Mouse (Mus musculus) lung, embryonic 16.5 days (tissue): Measurements from ENCODE around the gene Phrf1. TPM values are rescaled to one million over a fixed set of nuclear protein-coding genes. Genes with fewer than 3 reads are reported as not detected.
"Not testable (repeated sequence)": the region's sequence is repeated elsewhere in the genome, so short reads cannot be mapped to it uniquely, and the experiment has no call there.

Source experiments
- ATAC-seq: fragments of 200-750 bp; cut with Nextera tagmentation; 2 replicates; pipeline ENCODE4 v1.8.0; 2017; ENCODE audit warnings: low read depth, mild to moderate bottlenecking, moderate library complexity
- H3K27ac ChIP-seq: fragments of 300-500 bp; sonication (generic); 2 replicates; pipeline ENCODE4 v1.5.1; 2014; ENCODE audit warnings: mild to moderate bottlenecking, control low read depth, low read length
- H3K27me3 ChIP-seq: fragments of 300-500 bp; sonication (generic); 2 replicates; pipeline ENCODE4 v1.6.1; 2014; ENCODE audit warnings: low read depth, low read length, mixed read lengths; ENCODE audit not compliant: control insufficient read depth, insufficient read depth
- H3K36me3 ChIP-seq: fragments of 300-500 bp; sonication (generic); 2 replicates; pipeline ENCODE4 v1.6.1; 2014; ENCODE audit warnings: low read length; ENCODE audit not compliant: control insufficient read depth, insufficient read depth
- H3K4me1 ChIP-seq: fragments of 300-500 bp; sonication (generic); replicated peaks from 2 replicates; pipeline ENCODE4 v1.6.1; 2014; ENCODE audit warnings: low read length, mixed read lengths; ENCODE audit not compliant: control insufficient read depth, insufficient read depth
- H3K4me2 ChIP-seq: fragments of 300-500 bp; sonication (generic); 2 replicates; pipeline ENCODE4 v1.6.1; 2014; ENCODE audit warnings: low read depth, low read length, control low read depth
- H3K4me3 ChIP-seq: fragments of 300-500 bp; sonication (generic); 2 replicates; pipeline ENCODE4 v1.5.1; 2014; ENCODE audit warnings: mild to moderate bottlenecking, low read length, control low read depth
- H3K9ac ChIP-seq: fragments of 300-500 bp; sonication (generic); 2 replicates; pipeline ENCODE4 v1.6.1; 2014; ENCODE audit warnings: low read length, control low read depth
- H3K9me3 ChIP-seq: fragments of 300-500 bp; sonication (generic); 2 replicates; pipeline ENCODE4 v1.6.1; 2016; ENCODE audit warnings: low read length; ENCODE audit not compliant: control insufficient read depth
- WGBS: fragments of 180-500 bp; shearing (Covaris S2); extraction: QIAGEN DNeasy Blood & Tissue Kit; methylation state at CpG from one replicate; pipeline ENCODE4 v1.1.7; 2014; 5-methylcytosine and 5-hydroxymethylcytosine counted together
- polyA plus RNA-seq: library from polyadenylated mRNA; unstranded; fragments of >200 nt; fragmentation: Nextera tagmentation; extraction: Ambion mirVana; gene quantifications from 2 replicates; pipeline ENCODE4 v1.2.1, GENCODE M21; 2015

Phrf1 gene
- polyA plus RNA-seq, 1 experiment from 2014 or later = 77.2 TPM

DNA sequence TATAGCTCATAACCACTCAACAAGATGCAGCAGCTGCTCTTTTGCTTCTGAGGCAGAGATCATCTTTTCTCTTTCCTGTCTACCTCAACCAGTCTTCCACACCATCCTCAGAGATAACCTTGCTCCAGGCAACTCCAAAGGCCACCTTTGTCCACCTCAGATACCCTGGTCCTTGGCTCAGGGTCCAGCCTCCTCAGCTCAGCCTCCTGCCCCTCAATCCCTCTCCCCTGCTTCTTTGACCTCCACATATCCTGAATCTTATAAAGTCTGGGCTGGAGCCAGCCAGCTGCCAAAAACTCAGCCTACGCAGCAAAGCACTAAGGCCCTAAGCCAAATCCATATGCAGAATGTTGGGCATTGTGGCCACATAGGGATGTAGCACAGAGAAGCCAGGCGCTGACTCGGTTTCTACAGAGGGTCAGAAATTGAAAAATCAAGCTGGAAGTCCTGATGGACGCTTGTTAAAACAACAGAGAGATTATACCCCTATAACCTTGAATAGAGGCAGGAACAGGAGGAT lies 5.8 kb upstream of the Phrf1 start:
- peak overlapping the region; percentile 95 for H3K27ac ChIP-seq
- ATAC-seq = no peak
- 65% methylated on average over 4 of the region's 4 CpGs for WGBS
- H3K36me3 ChIP-seq = no peaks in the 10 kb centered on the region; the same call in 1 of the 2 replicates
- peak overlapping the region; percentile 65 for H3K9ac ChIP-seq
- H3K4me3 ChIP-seq = no peak overlapping the region
- no peaks in the 10 kb centered on the region for H3K9me3 ChIP-seq
- peaks cover 32% of the 10 kb centered on the region for H3K4me1 ChIP-seq
- peak overlapping the region; percentile 94 for H3K4me2 ChIP-seq
- no peaks in the 10 kb centered on the region for H3K27me3 ChIP-seq

DNA sequence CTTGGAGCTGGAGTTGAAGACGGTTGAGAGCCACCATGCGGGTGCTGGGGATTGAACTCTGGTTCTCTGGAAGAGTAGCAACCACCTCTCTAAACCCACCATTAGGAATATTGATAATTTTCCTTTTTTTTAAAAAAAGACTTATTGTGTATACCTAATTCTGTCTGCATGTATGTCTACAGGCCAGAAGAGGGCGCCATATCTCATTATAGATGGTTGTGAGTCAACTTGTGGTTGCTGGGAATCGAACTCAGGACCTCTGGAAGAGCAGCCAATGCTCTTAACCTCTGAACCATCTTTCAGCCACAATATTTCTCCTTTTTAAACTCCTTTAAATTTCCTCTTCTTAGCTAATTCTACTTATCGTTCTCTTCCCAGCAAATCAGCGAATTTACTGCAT lies 2.0 kb upstream of the Phrf1 start:
- Histone ChIP-seq H3K9ac (no peak overlapping the region), H3K4me2 (no peak overlapping the region), H3K4me1 (peaks cover 23% of the 10 kb centered on the region), H3K27me3 (no peaks in the 10 kb centered on the region), H3K9me3 (no peaks in the 10 kb centered on the region), H3K27ac (no peak overlapping the region), H3K36me3 (no peaks in the 10 kb centered on the region), H3K4me3 (no peak overlapping the region)
- 84% methylated on average over 6 of the region's 6 CpGs for WGBS
- no peak for ATAC-seq

DNA sequence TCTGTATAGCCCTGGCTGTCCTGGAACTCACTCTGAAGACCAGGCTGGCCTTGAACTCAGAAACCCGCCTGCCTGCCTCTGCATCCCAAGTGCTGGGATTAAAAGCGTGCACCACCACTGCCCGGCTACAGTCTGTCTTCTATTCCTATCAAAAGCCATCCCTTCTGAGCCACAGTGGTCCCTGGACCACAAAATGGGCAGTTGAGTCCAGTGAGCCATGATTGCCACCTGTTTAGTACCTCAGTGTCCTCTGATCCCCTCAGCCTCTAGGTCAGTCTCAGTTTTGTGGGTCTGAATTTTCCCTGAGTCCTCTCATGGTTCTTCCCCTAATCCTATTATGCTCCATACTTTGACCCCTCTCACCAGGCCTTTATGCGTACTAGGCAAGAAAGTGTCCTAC lies 788 bp upstream of the Phrf1 start:
- Histone ChIP-seq H3K9ac (peak overlapping the region; percentile 93; the same call in 1 of the 2 replicates), H3K27ac (no peak overlapping the region), H3K4me3 (no peak overlapping the region), H3K9me3 (no peaks in the 10 kb centered on the region), H3K4me2 (peak overlapping the region; percentile 31; the same call in 1 of the 2 replicates), H3K27me3 (no peaks in the 10 kb centered on the region), H3K36me3 (peaks cover 8% of the 10 kb centered on the region), H3K4me1 (peaks cover 15% of the 10 kb centered on the region)
- no peak for ATAC-seq
- WGBS = 76% methylated on average over 4 of the region's 4 CpGs

DNA sequence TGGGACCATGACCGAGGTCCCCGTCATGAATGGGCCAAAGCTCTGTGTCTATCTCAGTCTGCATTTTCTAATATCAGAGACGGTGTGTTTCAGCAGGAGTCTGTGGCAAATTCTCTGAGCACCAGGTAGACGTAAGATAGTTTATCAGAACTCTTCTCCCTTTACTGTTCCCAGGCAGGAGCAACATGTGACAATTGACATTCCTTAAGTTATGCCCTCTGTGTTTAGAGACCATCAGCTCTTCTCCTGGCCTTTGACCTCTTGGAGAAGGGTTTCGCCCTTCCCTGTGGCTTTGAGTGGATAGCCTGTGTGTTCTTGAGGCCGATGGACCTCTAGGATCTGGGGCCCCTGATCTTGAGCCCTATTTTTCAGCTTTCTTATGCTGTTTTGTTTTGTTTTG lies 1.1 kb downstream of the Phrf1 start:
- Histone ChIP-seq H3K4me1 (peaks cover 11% of the 10 kb centered on the region), H3K4me3 (peak overlapping the region; percentile 72)
- 42% methylated on average over 6 of the region's 6 CpGs for WGBS

DNA sequence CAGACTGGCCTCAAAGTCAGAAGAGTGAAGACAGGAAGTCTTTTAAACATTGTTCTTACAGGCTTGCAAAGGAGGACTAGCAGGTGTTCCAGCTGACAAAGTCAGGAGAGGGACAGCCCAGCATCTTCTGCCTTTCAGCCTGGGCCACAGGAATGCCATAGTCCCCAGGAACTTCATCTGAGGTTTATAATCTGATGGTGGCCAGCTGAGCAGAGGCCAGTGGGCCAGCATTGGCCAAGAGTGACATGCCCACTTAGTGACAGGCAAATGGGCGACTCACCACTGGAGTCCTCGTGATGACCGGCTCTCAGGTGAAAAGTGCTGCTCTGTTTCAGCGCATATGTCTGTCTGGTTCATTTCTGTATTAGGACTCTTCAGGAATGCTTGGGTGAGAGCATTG lies 2.0 kb downstream of the Phrf1 start:
- no peak overlapping the region for H3K4me3 ChIP-seq
- H3K27ac ChIP-seq = no peak overlapping the region
- peaks cover 27% of the 10 kb centered on the region for H3K36me3 ChIP-seq
- WGBS = 96% methylated on average over 4 of the region's 4 CpGs
- H3K4me1 ChIP-seq = peaks cover 11% of the 10 kb centered on the region
- H3K9me3 ChIP-seq = no peaks in the 10 kb centered on the region
- no peak for ATAC-seq
- H3K27me3 ChIP-seq = no peaks in the 10 kb centered on the region
- no peak overlapping the region; the same call in 1 of the 2 replicates for H3K4me2 ChIP-seq
- no peak overlapping the region for H3K9ac ChIP-seq

More for the DNA sequence above, 1.1 kb downstream of the Phrf1 start:
- peak overlapping the region; percentile 95 for H3K4me2 ChIP-seq
- H3K9me3 ChIP-seq = no peaks in the 10 kb centered on the region
- no peak overlapping the region for H3K27ac ChIP-seq
- H3K27me3 ChIP-seq = no peaks in the 10 kb centered on the region
- H3K36me3 ChIP-seq = peaks cover 22% of the 10 kb centered on the region
- peak overlapping the region; percentile 93 for H3K9ac ChIP-seq
- no peak for ATAC-seq

DNA sequence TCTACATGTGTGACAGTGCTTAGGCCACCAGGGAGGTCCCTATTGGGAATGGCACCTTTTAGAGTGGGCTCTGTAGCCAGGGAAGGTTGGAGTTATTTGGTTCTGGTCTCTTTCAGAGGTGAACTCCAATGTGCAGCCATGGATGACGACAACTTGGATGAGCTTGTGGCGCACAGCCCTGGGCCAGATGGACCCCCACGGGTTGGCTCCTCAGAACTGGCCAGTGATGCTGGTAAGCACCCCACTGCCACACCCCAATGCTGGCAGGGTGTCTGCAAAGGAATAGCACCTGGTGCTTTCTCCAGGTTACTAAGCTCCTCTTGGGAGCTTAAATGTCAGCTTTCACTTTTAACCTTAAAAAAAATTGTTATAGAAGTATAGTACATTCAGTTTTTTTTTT lies 2.5 kb downstream of the Phrf1 start:
- no peak overlapping the region for H3K9ac ChIP-seq
- H3K4me2 ChIP-seq = no peak overlapping the region
- no peak for ATAC-seq
- no peak overlapping the region for H3K27ac ChIP-seq
- H3K36me3 ChIP-seq = peaks cover 27% of the 10 kb centered on the region
- no peak overlapping the region for H3K4me3 ChIP-seq
- peaks cover 11% of the 10 kb centered on the region for H3K4me1 ChIP-seq
- H3K27me3 ChIP-seq = no peaks in the 10 kb centered on the region
- no peaks in the 10 kb centered on the region for H3K9me3 ChIP-seq
- 89% methylated on average over 3 of the region's 3 CpGs for WGBS

DNA sequence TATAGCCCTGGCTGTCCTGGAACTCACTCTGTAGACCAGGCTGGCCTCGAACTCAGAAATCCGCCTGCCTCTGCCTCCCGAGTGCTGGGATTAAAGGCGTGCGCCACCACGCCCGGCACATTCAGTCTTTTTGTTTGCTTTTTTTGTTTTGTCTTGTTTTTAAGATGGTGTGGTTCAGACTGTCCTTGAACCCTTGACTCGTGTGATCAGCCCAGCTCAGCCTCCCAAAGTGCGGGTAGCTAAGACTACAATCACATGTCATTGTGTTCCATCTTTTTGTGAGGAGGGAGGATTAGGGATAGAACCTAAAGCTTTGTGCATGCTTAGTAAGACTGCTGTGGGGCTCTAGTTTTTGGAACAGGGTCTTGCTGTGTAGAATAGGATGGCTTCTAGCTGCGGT lies 3.0 kb downstream of the Phrf1 start:
- Histone ChIP-seq H3K9ac (no peak overlapping the region), H3K4me3 (no peak overlapping the region), H3K9me3 (no peaks in the 10 kb centered on the region), H3K27me3 (no peaks in the 10 kb centered on the region), H3K36me3 (peaks cover 27% of the 10 kb centered on the region), H3K27ac (no peak overlapping the region), H3K4me1 (peaks cover 11% of the 10 kb centered on the region), H3K4me2 (no peak overlapping the region)
- no peak for ATAC-seq
- WGBS = 90% methylated on average over 9 of the region's 10 CpGs

DNA sequence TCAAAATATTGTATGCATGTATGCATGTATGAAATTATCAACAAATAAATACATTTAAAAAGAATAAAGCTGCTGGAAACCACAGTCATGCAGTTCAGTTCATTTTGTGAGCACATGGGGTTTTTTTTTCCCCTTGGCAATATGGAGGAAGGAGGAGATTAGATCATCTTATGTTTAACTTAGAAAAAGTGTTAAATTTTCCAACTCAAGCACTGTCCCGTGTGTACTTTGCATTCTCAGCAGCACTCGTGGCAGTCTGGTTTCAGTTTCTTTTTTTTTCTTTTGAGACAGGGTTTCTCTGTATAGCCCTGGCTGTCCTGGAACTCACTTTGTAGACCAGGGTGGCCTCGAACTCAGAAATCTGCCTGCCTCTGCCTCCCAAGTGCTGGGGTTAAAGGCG lies 21.9 kb downstream of the Phrf1 start:
- H3K36me3 ChIP-seq = peaks cover 52% of the 10 kb centered on the region
- not testable (repeated sequence) for H3K9ac ChIP-seq, H3K4me2 ChIP-seq, H3K9me3 ChIP-seq, H3K27me3 ChIP-seq, H3K4me1 ChIP-seq, ATAC-seq, H3K27ac ChIP-seq, H3K4me3 ChIP-seq
- 71% methylated on average over 4 of the region's 4 CpGs for WGBS

DNA sequence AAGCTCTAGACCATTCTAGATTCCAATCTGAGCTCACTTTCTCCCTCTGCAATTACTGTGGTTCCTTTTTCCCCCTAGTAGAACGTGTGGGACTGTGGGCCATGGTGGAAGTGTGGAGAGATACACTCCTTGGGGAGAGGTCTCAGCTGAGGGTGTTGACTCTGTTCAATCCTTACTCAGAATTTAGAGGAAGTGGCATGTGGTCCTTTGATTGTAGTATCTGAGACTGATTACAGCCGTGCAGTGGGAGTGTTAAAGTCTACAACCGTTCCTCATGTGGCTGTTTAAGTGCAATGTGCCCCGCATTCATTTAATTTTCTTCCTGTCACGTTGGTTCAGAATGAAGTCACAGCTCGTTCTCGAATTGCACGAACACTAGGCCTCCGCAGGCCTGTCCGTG lies 27.6 kb downstream of the Phrf1 start:
- 91% methylated on average over 10 of the region's 10 CpGs for WGBS
- no peak for ATAC-seq
- Histone ChIP-seq H3K4me2 (no peak overlapping the region), H3K4me3 (no peak overlapping the region), H3K9ac (no peak overlapping the region), H3K27me3 (no peaks in the 10 kb centered on the region), H3K4me1 (no peaks in the 10 kb centered on the region), H3K36me3 (peaks cover 62% of the 10 kb centered on the region), H3K9me3 (no peaks in the 10 kb centered on the region), H3K27ac (no peak overlapping the region)

DNA sequence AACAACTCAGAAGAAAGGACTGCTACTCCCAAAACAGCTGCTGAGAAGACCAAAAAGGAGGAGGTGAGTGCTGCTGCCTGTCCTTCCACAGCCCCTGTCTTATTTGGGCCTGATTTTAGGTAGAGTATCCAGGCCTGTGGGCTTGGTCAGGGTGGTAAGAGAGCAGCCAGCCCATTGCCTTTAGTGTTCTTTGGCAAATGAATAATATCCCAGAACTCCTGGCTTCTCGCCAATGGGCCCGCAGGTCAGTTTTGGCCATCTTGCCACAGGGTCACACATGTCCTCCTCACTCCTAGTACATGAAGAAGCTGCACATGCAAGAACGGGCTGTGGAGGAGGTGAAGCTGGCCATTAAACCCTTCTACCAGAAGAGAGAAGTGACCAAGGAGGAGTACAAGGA lies 32.9 kb downstream of the Phrf1 start:
- Histone ChIP-seq H3K4me3 (no peak overlapping the region), H3K9me3 (no peaks in the 10 kb centered on the region)

More for the DNA sequence above, 32.9 kb downstream of the Phrf1 start:
- 87% methylated on average over 3 of the region's 3 CpGs for WGBS
- peaks cover 6% of the 10 kb centered on the region for H3K4me1 ChIP-seq
- no peak overlapping the region for H3K27ac ChIP-seq
- H3K36me3 ChIP-seq = peaks cover 58% of the 10 kb centered on the region
- no peak overlapping the region for H3K9ac ChIP-seq
- no peak for ATAC-seq
- no peak overlapping the region for H3K4me2 ChIP-seq
- no peaks in the 10 kb centered on the region for H3K27me3 ChIP-seq
